Mouse (Mus musculus) layer of hippocampus, adult 18-20 months (tissue): ENCODE data around the gene Myo3b. TPM values are rescaled to one million over a fixed set of nuclear protein-coding genes. Genes with fewer than 3 reads are reported as not detected.
A peak's percentile ranks its signal among the peaks of the same experiment; 100 is the strongest.

Experiments
- DNase-seq, 2 experiments: peaks; one replicate each; pipeline ENCODE4 v3.0.0; 2022; ENCODE audit warnings: low spot score in 2 of 2
- total RNA-seq, 2 experiments: library from RNA; stranded (reverse); gene quantifications; 2 replicates each; pipeline ENCODE4 v1.2.3; 2021

Myo3b gene
- total RNA-seq, 2 experiments from 2014 or later = 0.64 to 0.94 TPM

DNA sequence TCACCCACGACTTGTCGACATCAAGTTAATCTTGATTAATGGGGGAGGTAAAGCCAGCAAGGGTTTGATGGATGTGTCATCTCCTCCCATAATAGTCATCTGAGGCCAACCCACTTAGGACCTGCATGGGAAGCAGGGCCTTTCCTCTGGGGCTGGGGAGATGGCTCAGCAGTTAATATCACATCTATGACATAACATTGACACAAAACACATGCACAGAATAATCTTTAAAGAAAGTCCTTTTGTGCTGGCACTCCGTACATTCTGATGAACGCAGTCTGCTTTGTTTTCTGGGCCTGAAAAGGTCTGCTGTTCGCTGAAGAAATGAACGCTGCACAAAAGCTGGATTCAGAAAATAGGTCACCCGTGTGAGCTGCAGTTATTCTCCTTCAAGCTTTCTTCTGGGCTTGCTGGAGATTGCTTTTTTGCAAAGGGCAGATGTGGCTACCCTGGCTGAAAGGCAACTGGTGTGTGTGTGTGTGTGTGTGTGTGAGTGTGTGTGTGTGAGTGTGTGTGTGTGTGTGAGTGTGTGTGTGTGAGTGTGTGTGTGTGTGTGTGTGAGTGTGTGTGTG lies 26.9 kb downstream of the Myo3b start:
- DNase-seq = no peak

DNA sequence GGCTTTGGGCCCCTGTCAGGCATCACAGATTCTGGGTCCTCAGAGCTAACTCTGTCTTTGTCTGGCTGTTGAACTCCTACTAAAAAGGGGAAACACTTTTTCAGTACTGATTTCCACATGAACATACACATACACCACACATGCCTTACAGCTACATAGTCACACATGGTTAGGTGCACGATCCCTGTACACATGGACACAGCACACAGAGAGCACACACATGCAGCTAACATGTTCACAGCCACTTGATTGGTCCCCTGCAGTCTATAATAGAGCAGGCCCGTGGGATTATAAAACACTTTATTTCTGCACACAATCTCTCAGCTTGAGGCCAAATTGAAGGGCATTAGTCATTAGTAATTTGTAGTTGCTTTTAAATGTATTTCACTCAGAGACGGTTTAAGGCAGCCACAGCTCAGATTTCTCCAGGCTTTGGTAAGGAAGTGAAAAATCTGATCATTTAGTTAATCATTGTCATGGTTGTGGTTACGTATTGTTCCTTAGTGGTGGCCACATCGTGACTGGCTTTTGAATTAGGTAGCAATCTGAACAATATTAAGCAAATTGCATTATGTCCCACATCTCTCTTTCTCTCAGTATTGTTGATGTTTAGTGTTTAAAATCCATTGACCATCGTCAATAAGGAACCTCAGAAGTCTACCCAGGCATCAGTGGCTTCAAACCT lies 27.6 kb downstream of the Myo3b start:
- DNase-seq = no peak

DNA sequence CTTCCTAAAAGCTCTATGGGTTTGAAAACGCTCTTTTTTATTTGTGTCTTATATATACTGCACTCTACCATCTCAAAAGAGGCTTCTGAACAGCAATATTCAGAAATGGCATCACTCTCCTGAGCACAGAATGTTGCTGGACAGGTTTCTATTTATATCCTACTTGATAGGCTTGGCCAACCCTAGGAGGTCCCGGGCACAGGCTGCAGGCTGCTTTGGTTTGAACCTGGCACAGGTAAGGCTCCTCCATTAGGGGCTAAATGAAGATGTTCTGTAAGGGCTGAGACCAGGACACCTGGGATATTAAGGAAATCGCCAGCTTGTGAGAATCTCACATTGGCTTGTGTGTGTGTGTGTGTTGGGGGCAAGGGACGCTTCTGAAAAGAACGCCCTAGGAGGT lies 30.9 kb downstream of the Myo3b start:
- no peak for DNase-seq

DNA sequence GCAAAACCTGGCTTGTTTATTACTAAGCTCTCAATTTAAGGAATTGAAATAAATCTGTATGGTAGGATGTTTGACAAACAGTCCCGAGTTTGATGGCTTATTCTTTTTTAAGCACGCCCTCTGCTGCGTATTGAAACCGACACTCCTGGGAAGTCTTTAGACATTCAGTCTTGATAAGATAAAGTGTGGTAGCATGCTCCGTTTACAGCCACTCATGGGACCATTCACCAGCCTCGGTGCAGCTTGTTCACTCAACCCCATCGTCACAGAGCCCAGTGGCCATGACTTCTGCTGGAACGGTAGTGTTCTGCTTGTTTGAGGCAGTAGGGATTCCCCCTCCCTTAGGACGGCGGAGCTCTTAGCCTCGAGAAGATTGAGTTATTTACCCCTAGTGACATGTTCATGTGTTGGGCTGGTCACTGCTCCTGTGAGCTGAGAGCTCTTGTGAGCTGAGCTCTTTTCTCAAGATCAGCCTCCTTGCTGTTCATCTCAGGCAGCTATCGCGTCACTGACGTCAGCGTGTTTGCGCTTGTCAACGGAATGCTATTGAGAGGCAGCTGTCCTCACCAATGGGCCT lies 44.6 kb downstream of the Myo3b start:
- no peak for DNase-seq

DNA sequence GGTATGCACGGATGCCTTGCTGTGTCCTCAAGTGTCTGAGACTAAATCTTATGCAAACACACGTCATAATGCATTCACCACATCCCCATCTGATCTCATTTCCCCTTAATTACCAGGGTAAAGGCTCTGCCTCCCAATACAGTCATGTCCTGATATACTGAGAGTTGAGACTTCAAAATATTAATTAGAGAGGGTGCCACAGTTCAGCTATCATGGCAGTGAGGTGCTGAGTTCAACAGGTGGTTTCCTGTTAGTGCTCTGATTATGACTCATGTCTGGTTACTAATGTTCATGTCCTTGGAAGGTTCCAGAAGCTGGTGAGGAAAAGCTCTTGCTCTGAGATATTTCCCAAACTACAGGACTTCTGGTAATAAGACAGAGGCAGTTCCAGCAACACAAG lies 52.3 kb downstream of the Myo3b start:
- DNase-seq = no peak

DNA sequence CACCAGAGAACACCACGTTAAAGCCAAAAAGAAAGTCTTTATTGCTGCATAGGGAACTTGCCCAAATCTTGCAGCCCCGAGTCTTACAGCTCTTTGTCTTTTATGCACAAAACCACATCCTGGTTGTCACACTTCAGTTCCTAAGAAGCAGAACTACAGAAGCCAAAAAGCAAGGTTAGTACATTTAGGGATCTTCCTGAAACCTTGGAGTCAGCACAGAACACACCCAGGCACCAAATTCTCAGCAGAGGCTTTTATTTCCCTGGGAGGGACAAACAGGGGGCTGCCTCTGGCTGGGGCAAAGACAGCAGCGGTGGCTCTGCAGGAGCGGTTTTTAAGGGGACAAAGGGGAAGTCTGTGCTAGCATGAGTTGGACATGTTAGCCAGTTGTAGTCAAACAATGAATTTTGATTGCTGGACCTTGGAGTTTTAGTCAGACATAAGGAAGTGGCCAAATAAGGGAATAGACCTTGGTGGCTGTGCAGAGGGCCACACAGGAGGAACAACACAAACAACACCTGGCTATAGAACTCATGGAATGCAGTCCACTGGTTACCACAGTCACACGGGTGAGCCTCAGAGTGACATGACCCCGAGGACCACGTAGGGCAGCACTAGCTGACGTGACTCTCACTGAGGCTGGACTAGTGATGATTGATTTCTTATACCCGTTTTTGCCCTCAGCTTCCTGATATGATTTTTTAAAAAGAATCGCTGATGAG lies 53.0 kb downstream of the Myo3b start:
- DNase-seq = no peak

DNA sequence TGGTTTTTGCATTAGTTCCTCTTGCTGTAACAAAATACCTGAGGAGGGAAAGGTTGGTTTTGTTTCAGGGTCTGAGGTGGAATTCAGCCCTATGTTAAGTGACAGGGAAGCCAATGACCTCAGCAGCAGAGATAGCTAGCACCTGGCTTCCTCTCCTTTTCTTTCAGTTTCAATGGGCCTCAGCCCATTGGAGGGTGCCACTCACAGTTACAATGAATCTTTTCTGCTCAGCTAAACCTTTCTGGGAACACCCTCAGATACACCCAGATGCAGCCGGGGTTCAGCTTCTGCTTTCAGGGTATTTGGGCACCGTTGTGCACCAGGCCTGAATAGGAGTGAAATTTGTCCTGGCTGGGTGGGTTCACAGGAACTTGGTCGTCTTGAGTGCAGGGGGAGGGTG lies 53.7 kb downstream of the Myo3b start:
- no peak for DNase-seq

DNA sequence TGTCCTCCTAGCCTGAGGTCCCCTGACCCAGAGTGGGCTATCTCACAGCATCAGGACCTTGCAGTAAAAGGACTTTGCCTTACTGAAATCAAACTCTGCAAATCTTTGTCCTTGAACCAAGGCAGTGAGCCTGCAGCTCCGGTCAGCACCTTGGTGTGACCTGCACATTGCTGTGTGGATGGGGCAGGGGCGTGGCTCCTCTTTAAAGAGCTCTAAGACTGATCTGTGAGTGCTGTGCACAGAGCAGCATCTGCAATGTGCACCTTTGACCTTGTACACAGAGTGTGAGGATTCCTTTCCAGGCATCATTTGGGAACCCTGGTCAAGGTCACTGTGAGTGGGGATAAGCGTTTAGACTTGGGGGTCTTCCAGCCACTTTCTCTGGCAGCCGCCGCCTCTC lies 55.5 kb downstream of the Myo3b start:
- DNase-seq = no peak

DNA sequence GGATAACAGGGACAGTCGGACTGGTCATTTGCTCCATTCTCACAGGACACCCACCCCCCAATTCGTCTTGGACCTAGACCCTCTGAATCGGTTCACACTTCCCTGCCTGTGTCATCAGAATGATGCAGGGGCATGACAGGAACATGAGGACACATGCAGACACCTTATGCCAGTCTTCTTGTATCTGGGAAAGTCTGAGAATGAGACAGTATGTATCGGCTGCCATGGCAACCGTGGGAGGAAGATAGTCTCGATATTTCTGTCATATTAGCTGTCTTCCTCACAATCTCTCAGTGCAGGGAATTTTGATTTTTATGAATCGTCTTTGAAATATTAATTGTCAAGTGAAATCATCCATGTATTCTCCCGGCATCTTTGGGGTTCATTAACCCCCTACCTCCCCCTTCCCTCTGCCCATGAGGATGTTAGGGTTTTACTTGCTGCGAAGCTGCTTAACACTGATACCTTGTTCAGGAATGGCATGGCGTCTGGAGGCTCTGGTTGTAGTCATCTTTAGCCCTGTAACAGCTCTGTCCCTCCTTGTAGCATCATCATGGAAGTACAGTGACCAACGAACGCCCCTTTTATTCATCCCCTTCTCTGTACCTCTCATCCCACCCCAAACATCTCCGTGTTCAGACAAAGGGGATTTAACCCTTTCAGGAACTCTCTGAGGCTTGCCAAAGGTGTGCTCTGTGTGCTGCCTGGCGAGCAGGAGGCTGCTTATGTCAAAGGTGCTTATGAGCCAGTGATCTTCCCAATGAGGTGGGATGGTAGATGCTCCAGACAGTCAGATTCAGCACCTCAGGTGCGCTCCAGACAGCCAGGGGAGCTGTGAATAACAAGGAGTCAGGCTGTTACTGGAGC lies 58.5 kb downstream of the Myo3b start:
- DNase-seq = peak; percentile 68 to 86

DNA sequence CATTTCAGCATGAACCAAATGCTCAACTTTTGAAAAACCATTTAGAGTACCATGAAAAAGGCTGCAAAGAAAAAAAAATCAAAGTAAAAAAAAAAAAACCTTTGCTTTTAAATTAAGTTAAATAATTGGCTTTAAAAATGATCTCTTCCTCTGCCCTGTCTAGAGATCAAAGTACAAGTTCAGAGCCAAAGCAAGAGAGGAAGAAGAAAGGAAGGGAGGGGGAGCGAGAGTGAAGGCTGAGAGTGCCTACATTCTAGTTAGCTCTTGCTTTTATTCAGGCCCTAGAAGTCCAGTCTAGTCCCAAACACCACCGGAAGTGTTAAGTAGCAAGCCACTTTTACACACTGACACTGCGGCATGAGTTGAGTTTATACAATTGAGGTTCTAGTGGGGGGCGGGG lies 60.5 kb downstream of the Myo3b start:
- DNase-seq = no peak

DNA sequence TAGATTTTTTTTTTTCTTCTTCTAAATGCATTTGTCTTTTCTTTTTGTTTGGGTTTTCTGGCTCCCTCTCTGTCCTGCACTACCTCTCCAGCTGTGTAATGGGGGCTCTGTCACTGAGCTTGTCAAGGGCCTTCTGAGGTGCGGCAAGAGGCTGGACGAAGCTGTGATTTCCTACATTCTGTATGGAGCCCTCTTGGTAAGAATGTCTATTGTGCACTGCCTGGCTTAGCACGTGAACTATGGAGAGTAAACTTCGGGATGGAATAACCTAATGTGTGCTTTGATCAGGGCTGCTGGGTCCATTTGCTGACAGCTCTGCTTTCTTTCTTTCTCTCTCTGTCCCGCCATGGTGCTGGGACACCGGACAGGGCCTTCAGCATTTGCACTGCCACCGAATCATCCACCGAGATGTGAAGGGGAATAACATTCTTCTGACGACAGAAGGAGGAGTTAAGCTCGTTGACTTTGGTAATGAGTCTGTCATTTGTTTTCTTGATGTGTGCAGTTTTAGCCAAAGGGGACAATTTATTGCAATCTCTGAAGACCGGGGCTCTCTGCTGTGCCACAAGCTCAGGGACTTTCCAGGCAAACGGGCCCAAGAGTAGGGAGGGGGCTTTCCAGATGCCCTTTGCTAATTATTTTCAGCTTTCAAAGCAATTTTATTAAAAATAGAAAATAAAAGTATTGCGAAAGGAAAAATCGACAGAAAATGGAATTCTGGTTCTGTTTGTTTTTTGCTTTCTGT lies 66.5 kb downstream of the Myo3b start:
- no peak for DNase-seq

DNA sequence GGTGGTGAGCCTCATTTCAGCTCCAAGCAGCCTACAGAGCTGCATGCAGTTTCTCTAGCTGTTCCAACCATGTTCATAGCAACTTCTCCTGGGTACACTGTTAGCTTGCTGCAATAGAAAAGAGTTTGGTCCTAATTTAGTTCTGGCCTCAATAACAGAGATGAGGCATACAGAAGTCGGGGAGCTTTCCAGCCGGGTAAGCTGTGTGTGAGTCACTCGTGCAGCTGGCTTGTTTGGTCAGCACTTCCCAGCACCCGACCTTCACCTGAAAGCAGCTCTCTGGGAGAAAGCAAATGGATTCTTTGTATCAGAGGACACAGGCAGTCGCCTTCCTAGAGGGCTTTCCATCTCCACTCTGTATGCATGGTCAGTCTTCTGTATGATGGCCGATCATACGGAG lies 70.1 kb downstream of the Myo3b start:
- no peak for DNase-seq

DNA sequence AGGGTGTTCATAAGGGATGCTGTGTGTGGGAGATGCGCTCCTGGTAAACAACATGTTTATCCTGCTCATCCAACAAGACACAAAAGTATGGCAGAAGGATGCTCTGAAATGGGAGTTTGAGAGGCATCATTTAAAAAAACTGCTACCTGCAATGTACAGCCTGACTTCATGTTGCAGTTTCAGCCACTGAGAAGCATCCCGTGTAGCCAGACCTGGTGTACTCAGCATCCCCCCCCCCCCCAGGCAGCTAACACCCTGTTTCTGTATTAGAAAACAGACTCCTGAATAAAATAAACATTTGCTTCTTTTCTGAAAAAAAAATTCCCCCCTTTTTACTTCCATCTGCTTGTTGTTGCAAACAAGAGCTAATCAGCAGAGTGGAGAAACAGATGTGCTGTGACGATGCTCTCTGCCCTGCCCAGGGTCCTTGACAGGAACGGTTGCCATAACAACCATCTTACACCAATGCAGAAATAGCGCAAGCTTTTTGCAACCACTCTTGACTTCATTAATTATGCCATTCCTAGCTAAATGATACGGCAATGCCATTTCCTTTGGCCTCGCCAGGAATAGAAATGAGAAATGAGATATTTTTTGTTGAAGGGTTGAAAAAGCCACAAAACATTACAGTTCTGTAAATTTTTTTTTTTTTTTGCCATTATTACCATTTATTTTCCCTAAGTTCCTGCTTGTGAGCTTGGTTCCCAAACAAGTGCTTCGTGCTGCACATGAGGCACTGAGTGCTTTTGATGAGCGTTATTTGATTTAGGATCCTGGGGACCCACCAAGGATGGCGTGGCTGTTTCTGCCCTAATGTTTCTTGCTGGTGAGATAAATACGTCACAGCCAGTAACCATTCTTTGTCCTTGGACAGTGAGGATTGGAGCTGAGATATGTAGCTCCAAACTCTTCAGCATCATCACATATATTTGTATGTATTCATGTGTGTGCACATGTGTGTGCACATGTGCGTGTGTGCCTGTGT lies 75.2 kb downstream of the Myo3b start:
- peak; percentile 42 to 57 for DNase-seq

DNA sequence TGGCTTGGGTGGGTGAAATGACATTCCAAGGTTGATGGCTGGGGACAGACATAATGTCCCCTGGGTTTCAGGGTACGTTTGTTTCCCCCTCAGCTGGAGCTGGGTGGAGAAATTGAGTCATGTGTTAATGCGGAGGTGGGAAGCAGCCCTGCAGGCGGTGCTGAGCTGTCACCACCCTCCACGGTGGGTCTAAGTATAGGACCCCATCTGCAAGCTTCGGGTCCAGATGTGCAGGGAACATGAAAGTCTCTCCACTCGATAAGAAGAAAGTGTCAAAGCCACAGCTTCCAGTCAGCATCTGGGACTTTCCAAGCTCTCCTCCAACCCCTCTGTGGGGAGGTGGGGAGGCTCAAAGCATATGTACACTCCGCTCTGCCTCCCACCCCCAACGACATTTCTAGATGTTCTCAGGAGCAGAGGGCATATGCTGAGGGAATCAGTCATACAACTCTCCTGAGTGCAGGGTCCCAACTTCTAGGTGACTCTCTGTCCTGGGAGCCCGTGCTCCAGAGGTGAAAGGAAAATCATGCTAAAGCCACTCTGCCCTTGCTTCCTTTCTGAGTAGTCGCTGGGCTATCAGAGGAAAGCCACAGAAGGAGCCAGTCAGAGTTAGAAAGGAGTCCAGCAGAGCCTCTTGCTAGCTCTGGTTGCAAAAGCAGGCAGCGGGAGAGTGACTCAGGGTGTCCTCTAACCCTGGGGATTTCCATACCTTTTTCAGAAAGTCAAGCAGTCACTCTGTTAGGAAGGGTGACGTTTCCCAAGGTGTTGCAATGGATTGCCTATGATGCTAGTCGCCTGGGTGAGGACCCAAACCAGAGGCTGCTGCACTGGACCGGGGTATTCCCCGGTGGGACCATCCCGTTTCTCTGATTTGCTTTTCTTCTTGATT lies 79.7 kb downstream of the Myo3b start:
- no peak for DNase-seq

DNA sequence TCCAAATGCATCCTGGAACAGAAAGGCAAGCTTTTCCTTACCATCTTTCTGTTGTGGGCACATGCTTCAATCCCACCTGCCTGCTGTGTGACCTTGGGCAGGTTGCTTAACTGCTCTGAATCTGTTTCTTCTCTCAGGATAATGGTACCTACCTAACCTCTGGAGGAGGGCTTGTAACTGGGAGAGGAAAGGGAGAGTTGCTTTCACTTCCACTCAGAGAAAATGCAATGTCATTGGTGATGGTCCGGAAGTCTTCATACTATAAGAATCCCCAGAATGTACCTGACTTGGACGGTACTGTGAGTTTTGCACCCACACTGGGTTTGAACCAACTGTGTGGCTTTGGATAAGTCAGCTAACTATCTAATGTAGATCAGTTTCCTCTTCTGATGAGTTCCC lies 80.3 kb downstream of the Myo3b start:
- no peak for DNase-seq

DNA sequence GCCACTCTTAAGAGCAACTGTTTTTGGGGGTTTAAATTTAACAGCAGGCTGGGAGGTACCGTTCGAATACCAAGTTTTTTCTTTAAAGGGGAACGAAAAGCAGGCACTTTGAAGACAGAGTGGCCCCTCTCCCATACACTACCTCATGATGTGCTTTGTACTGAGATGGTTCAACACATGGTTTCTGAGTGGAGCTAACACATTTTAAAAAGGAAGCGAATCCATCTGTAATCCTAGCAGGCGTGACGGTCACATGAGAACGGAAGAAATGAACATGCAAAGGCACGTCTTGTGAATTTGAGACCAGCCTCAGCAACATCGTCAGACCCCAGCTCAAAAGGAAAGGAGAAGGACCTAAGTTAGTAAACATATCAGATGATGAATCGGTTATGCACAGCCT lies 87.4 kb downstream of the Myo3b start:
- DNase-seq = no peak

DNA sequence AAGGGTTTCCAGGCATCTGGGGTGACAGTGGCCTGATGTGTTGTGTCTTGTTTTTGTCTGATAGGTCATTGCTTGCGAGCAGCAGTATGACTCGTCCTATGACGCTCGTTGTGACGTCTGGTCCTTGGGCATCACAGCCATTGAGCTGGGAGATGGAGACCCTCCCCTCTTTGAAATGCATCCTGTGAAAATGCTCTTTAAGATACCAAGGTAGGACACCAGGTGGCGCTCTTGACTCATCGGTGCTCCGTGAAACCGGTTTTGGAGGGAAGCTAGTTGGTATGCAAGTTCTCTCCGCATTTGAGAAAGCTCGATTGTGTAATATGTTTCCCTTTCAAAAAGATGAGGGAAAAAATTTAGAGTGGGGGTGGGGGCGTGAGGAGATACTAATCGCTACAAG lies 87.9 kb downstream of the Myo3b start:
- DNase-seq = peak; percentile 92 to 94

DNA sequence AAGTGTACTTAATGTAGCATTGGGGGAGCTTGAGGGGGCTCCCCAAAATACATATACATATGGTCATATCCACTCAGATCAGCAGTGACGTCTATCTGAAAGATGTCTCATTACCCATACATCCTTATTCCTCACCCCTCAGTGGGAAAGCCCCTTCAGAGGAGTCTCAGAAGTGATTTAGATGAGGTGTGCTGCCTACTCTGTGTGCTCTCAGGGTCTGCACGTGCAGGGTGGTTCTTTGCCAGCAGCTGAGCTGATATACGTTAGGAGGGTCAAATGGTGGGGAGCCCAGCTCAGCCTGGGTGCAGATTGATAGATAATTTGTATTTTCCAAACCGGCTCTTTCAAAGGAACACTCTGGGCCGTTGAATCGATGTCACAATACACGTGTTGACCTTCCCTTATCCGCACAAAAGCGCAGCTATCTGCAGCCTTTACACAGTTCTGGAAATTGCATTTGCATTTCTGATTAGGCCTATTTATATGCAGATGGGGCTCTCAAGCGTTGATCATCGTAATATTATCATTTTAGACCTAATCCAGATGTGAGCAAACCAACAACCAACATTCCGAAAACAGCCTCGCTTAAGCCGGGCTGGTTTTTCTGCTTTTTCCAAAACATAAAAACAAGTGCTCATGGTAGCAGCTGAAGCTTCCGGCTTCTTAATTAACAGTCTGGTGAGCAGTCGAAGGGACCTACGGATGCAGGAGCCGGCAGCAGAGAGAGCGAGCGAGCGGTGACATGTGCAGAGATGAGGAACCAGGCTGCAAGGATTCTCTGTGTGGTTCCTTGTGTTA lies 88.6 kb downstream of the Myo3b start:
- DNase-seq = peak in 1 of 2 experiments; percentile 55
